Mouse (Mus musculus): ENCODE measurements at regions not wholly inside any gene's neighbourhood (a gene's known extent, or its start where the extent isn't known, plus 50 kb on each side); places are given as distances from the start of the nearest gene placed in this dataset.

DNA sequence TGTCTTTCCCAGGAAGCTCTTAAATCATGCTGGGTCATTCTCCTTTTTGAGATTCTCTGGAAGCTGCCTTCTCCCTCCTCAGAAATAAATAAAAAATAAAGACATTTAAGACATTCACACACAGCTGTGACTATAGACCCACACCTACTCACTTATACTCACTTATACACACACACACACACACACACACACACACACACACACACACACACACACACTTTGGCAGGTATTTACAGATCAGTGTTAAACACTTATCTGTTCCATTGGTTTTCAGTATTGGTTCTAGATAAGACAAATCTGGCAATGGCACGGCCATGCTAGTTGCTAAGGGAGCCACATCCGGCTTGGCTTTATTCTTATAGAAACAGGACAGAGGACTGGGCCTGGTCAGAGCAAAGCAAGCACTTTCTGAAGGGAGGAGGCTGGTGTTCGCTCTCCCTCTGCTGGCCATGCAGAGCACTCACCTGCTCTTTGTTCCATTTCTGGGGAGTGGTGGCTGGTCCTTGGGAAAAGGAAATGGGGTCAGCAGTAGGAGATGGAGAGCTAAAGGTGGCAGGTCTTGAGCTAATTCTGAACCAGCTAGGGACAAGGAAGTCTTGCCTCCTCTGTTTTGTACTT is 123.8 kb upstream of the C1qtnf7 start:
- no peak for TF ChIP-seq UBTF (IDR thresholded peaks at IDR 0.05; ENCODE audit: low read depth, low read length)
- TF ChIP-seq ETS1 (conservative IDR thresholded peaks at IDR 0.05; ENCODE audit: low read depth, low read length): no peak
- no peak for TF ChIP-seq MAFK (IDR thresholded peaks at IDR 0.05; ENCODE audit: insufficient replicate concordance, low read length)
- no peak for TF ChIP-seq ZMIZ1 (IDR thresholded peaks at IDR 0.05; ENCODE audit: low read depth, low read length)
- TF ChIP-seq ZNF384 (IDR thresholded peaks at IDR 0.05; ENCODE audit: low read depth, low read length): no peak
